Mouse (Mus musculus) large intestine, adult 2 months (tissue): ENCODE measurements at regions not wholly inside any gene's neighbourhood (a gene's known extent, or its start where the extent isn't known, plus 50 kb on each side); places are given as distances from the start of the nearest gene placed in this dataset.

Experiments used
- DNase-seq: peaks from one replicate; pipeline ENCODE4 v3.0.0-alpha.2; 2012; ENCODE audit warnings: low read depth, low spot score
- WGBS: fragments of 180-500 bp; shearing (Covaris S2); methylation state at CpG from one replicate; pipeline ENCODE4 v1.1.7; 2018; 5-methylcytosine and 5-hydroxymethylcytosine counted together

DNA sequence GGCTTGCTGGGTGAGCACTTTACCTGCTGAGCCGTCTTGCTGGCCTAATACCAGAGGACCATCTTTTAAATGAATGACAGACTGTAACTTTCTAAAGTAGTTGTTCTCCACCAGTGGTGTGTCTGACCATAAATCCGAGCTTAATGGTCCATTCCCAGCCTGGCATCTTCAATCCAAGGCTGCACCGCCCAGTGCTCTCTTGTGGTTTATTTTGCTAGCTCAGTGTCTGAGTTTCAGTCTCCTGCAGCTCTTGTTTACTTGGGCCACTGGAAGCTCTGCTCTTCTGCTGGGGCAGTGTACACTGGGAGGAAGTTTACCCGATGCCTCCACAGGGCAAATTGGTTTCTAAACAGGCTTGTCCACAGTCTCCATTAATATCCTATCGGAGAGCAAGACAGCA lies 182.3 kb upstream of the Jade1 start:
- WGBS, result 41% methylated on average over 5 of the region's 5 CpGs
- DNase-seq, result no peak

DNA sequence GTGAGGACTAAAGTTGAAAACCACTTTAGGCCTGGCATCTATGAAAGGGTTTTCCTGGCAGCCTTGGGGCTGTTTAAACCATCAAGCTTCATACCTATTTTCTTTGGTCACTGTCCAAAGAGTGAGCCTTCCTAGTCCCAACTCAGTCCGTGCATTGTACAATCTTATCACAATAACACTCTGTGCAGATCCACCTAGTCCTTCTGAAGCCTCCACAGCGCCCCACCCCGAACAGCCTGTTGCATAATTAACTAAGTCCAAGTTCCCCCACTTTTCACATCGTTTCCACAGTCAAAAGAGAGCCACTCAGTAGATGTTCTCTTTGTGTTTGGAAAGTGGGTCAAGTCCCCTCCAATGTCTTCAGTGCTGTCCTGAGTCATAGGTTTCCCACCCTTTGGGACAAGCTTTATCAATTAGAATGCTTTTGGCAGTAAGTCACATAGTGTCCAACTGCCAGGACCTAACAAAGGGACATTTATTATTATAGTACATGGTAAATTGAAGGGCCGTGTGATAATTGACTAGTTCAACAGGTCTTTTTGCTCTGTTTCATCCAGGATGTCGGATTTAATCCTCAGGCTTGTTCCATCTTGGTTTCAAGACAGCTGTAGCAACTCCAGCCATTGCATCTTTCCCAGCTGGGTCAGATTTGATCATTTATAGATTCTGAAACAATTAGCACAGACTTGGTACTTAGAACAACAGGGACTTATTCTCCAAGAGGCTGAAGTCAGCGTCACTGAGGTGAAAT lies 187.0 kb upstream of the Jade1 start:
- DNase-seq, result no peak

DNA sequence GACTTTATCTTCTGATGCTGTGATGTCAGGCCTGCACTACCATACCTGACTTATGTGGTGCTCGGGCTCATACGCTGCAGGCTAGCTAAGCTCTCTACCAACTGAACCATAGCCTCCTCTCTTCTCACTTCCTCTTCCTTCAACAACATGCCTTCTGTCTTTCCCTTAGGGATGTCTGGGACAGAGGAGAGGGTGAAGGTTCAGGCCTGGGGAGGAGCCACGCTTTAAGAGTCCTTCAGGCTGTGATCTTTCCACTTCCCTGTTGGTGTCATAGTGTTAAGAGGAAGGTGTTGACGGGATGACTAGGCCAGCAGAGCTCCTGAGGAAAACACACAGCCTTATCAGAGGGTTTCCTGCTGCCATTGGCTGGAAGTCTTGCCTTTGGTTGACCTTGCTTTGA lies 188.8 kb upstream of the Jade1 start:
- 66% methylated on average over 4 of the region's 4 CpGs for WGBS

More for the DNA sequence above, 187.0 kb upstream of the Jade1 start:
- 34% methylated on average over 7 of the region's 7 CpGs for WGBS

DNA sequence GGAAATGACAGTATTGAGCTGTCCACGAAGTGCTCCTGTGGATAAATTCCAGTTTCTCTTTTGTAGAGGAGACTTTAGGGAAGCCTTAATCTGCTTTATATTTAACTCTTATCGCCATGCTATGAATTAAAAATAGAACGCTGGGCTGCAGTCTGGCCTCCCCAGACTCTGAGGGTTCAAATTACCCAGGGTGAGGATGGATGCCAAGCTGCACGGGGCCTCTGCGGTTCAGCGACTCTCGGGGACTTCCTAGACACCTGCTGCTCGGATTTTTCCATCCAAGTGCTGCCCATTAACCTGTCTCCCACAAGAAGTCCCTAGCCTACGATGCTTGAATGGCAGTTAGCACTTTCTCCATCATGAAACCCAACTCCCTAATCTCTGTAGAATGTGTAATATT lies 189.3 kb upstream of the Jade1 start:
- 76% methylated on average over 9 of the region's 9 CpGs for WGBS
- DNase-seq, result no peak

More for the DNA sequence above, 188.8 kb upstream of the Jade1 start:
- no peak for DNase-seq

DNA sequence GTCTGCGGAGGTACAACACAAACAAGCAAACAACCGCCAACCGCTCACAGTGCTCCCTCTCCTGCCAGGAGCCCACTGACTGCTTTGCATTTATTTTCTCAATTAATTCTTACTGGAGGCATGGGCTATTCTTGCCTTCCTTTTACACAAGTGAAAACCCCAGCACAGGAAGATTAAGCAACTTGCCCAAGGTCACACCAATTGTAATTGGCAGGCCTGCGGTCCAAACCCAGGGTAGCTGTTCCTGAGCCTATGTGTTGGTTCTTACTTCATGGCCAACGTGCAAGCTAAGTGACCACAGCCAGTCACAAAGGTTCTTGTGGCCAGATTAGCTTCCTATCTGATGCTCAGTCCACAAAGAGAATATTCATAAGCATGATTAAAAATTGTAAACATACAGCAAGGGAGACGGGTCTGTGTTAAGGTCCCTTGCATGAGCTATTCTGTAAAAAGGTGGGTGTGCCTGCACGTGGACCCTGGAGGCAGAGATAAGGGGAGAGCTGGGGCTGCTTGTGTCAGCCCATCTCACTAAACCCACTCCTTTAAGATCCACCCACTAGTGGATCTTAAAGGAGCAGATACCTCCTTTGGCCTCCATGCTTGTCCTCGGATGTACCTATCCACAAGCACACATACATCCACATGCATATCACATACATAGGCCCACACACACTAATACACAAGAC lies 190.2 kb upstream of the Jade1 start:
- no peak for DNase-seq
- WGBS, result 73% methylated on average over 8 of the region's 8 CpGs

DNA sequence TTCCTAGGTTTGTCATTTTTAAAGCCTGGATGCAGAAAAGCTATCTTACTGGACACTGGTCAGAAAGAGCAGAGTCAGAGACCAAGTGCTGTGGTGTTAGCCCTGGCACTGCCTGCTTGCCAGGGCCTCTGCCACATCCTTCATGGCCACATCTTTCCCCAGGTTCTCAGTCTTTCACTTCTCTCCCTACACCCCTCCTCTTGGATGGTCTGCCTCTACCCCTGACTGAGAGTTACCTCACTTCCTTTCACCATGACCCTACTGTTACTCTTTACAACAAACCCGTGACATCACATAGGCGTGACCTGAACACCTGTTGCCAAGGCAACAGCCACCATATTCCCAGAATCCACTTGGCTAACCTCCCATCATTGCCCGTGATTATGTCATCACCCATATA lies 191.6 kb upstream of the Jade1 start:
- 89% methylated on average over 3 of the region's 3 CpGs for WGBS
- no peak for DNase-seq

DNA sequence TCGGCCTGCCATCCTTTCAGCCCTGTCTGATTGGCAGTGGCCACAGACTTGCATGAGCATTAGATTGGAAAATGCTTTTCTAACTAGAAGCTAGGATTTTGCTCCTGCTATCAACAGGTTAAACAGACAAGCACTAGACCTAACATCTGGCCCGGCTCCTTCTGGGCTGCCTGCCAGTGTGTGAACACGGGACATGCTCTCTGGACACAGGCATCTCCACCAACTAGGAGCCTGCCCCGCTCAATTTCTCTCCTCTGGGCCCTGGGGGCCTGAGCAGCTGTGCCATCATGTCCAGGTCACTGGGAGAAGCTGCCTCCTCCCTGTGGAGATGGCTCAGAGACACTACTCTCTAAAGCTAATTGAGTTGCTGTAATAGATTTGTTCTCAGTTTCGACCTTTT lies 195.3 kb upstream of the Jade1 start:
- 41% methylated on average over 5 of the region's 5 CpGs for WGBS
- no peak for DNase-seq

DNA sequence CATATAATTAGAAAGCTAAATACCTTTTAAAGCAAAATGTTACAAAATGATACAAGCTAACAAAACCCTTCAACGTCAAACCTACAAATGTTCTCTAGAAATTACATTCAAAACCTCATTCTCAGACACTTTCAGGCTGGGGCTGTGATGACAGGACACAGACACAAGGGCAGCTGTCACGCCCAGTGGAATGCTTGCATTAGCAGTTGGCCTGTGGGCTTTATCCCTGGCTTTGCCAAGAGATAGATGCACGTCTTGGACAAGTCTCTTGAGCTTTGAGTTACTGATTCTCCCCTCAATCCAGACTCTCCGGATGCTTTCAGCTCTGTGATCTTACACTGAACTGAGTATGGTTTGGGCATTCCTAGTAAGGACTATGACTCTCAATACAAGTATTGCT lies 196.1 kb upstream of the Jade1 start:
- 68% methylated on average over 4 of the region's 4 CpGs for WGBS
- DNase-seq, result no peak

DNA sequence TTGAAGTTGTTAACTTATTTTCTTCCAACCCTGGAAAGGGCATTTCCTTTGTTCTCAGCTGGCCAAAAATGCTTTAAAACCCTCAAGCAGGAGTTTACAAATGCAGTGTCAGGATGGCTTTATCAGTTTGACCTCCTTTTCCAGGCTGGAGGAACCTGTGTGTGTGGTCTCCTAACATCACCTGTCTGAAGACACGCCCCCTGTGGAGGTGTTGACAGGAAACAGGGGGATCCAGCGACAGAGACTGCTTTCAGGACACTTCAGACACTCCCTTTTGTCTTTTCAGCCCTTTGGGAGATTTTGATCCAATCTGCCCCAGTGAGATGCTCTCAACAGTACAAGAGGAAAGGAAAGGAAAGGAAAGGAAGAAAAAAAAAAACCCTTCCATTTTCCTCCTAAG lies 202.5 kb upstream of the Jade1 start:
- WGBS, result 48% methylated on average over 2 of the region's 2 CpGs

DNA sequence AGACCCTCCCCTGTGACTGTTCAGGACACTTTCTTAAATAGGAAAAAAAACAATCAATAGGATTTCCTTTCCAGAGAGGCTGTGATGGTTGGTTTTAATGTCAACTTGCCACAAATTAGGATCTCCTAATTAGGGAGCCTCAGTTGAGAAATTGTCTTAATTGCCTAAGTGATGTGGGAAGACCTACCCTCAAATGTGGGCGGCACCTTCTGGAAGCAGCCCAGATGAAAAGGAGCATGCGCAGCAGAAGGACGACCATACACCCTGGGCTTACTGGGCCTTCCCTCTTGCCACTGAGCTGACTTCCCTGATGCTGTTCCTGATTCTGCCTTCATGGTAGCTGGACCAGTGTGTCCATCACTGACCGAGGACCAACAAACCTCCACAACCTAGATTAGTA lies 203.7 kb upstream of the Jade1 start:
- no peak for DNase-seq
- 92% methylated on average over 4 of the region's 4 CpGs for WGBS

More for the DNA sequence above, 202.5 kb upstream of the Jade1 start:
- no peak for DNase-seq

DNA sequence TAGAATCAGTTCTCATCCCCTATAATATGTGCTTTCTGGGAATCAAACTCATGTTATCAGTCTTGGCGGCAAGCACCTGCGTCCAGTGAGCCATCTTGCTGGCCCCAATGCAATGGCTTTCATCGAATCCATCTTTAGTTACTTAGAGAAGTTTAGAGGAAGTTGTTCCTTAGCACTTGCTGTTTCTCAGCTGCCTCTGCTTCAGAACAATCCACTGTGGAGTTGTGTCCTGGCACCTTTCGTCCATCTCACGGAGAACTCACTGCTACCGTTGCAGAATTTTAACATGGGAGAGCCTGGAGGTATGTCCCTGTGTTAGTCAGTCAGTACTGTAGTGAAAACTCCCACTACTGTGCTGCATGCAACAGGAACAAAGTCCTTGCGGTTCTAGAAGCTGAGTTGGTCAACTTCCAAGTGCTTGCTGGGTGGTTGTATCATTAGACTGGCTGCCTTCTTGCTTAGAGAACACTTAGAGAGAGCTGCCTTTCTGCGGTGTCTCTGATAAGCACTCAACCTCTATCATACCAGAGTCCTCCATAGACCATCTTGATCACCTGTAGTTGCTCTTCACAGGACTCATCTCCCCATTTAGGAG lies 204.3 kb upstream of the Jade1 start:
- DNase-seq, result no peak
- 80% methylated on average over 8 of the region's 8 CpGs for WGBS

DNA sequence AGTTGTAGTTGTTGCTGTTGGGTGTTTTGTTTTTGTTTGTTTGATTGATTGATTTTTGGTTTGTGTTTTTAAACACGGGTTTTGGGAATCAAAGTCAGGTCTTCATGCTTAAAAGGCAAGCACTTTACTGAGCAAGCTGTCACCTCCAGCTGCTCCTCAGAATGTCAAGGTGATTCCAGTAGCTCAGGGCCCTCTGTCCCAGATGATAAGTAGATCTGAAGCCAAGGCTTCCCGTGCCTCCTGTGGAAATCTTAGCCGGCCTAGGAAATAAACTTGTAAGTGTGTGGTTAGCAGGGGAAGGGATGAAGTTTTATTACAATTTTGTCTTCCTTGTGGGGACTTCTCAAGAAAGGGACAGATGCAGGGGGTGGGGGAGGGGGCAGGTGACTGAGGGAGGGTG lies 205.2 kb upstream of the Jade1 start:
- no peak for DNase-seq
- WGBS, result 67% methylated on average over 3 of the region's 3 CpGs

DNA sequence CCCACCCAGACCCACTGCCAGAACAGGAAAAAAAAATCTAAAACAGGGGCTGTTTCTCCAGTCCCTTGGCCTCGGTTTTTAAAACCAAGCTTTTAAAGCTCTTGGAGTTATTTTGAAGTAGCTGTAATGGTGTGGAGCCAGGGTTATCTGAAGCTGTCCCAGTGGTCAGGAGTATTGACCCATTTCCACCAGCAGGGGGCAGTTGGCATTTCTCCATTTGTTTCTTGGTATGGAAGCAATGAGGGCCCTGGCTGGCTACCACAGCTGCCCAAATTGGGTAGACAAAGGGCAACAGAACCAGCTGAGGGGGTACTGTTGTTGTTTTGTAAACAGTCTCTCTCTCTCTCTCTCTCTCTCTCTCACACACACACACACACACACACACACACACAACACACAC lies 206.7 kb upstream of the Jade1 start:
- 64% methylated on average over 1 of the region's 1 CpGs for WGBS

DNA sequence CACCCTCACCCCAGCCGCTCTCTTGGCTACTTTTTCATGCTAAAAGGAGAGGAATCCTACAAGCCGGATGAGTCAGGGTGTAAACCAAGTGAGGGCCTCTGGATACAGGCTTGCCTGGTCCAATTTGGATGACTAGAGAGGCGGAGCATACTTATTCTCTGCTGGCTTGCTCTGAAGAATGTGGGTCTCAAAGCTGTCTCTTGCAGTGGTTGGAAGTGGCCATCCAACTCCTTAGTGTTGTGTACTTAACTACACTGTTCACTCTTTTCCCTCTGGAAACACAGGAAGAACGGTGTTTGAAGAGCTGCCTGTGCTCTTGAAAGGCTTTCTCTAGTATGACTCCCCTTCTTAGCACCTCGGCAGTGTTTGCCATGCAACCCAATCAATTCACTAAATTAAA lies 208.7 kb upstream of the Jade1 start:
- no peak for DNase-seq
- WGBS, result 79% methylated on average over 5 of the region's 5 CpGs

More for the DNA sequence above, 206.7 kb upstream of the Jade1 start:
- DNase-seq, result peak; percentile 19

DNA sequence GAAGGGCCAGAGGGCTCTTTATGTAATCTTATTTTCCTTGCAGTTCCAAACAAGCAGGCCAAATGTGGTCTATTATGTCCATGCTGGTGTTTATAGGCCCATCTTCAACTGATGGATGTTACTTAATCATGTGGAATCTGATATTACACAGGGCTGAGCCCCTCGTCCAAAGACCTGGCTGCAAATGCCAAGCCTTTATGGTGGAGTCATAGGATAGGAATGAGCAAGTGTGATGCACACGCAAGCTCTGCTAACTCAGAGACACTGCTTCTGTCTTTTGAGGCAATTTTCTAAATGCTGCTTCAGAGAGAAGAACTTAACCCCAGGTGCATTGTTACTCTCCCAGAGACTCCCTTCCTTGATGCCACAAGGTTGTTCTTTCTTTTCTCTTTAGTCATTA lies 212.1 kb upstream of the Jade1 start:
- no peak for DNase-seq
- 88% methylated on average over 2 of the region's 2 CpGs for whole genome bisulfite sequencing

DNA sequence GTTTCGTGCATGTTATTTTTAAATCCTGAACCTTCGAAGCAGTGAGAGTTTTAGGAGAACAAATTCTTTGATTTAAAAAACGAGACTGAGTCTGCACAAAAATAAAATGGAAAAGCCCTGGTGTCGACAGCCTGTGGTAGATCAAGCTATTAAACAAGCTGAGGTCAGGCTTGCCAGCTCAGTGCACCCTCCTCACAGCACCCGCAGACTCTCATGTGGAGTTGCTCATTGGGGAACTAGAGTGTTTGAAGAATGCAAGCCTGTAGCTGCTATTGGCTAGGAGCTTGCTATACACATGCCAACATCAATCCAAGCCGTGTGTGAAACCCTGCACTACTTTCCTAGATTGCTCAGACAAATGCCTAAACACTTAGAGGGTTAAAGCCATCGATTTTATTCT lies 223.1 kb upstream of the Jade1 start:
- 62% methylated on average over 7 of the region's 7 CpGs for WGBS

DNA sequence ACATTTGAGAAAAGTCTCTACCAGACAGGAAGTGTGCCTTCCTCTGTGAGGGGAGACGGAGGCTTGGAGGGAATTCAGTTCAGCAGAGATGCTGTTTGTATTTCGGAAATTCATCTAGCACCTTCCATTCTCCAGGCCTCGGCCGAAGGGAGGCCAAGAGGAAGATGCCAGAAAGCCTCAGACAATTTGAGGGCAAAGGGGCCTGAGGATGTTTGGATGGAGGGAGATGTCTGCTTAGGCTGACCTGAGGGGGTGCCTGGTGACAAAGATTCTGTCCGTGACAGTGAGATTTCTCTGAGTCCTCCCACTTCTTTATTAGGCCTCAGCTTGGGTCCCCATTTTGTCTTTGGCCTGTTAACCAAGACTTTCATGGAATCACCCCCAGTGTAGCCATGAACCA lies 225.2 kb upstream of the Jade1 start:
- DNase-seq, result no peak
- 90% methylated on average over 5 of the region's 5 CpGs for WGBS

More for the DNA sequence above, 223.1 kb upstream of the Jade1 start:
- DNase-seq, result no peak

DNA sequence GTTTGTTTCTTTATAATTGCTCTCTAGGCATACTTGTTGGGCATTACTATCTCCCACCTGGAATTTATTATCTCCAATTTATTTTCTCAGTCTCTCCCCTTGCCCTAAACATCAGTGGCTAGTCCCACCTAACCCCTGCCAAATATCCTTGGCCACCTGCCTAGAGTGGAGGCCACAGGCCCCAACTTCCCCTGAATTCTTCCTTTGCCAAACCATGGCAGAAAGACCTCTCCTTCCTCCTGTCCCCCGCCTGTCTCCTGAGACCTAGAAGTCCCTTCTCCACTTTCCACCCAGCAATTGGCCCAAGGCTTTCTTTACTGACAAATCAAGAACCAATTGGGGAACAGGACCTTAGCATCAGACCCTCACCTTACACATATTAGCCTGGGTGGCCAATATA lies 226.7 kb upstream of the Jade1 start:
- 94% methylated on average over 1 of the region's 1 CpGs for WGBS
- DNase-seq, result no peak

DNA sequence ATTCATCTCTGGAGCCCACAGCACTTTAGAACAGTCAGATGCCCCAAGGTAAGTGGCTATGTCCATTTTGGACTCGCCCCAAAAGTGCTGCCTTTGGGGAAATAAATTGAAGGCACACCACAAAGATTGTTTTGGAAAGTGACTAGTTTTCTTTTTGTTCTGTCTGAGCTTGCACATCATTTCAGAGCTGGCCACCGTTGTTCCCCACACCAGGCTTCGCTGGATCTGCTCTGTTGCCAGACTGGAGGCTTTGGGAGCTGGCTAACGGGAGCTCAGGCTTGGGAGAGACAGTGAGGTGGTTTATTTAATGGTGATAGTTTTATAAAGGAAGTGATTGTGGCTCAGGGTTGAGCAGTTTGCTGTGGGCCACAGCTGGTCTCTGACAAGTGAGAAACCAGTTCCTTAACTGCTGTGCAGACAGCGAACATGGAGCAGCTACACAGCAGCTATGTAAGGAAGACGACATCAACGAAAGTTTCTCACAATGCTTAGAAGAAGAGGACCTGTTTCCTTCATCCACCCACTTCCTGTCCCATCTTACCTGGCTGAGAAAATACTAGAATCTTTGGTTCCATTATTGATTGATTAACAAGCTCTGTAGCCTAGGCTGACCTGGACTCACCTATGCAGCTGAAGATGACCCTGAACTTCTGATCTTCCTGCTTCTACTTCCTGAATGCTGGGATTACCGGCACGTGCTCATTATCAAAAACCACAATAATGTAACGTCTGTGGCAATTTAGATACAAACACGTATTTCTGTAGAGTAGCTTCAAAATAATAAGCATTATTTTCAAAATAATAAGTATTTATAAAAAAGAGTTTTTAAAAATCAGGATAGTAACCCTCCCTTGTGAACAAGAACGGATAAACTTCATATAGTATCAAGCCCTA lies 229.1 kb upstream of the Jade1 start:
- no peak for DNase-seq
- WGBS, result 58% methylated on average over 12 of the region's 12 CpGs

DNA sequence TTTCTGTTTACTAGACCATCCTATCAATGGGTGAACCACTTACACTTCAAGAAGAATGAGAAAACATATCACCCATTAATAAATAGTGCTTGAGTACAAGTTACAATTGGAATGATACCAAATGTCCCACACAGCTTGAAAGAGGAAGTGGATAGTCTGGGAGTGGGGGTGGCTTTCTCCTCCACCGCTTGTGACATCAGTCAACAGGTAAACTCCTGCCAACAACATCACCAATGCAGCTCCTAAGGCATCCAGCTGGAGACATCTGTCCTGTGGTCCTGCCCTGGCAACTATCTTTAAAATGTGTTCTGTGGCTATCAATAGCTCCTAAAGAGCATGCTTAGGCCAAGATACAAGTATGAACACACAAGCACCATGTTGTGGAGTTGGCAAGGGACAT lies 233.7 kb upstream of the Jade1 start:
- WGBS, result 64% methylated on average over 1 of the region's 1 CpGs
- no peak for DNase-seq
